Mouse (Mus musculus): Measurements from ENCODE around the gene Il9. TPM values are rescaled to one million over a fixed set of nuclear protein-coding genes. Genes with fewer than 3 reads are reported as not detected.

Gene Il9
- polyA plus RNA-seq, 1 experiment from 2014 or later = not detected

DNA sequence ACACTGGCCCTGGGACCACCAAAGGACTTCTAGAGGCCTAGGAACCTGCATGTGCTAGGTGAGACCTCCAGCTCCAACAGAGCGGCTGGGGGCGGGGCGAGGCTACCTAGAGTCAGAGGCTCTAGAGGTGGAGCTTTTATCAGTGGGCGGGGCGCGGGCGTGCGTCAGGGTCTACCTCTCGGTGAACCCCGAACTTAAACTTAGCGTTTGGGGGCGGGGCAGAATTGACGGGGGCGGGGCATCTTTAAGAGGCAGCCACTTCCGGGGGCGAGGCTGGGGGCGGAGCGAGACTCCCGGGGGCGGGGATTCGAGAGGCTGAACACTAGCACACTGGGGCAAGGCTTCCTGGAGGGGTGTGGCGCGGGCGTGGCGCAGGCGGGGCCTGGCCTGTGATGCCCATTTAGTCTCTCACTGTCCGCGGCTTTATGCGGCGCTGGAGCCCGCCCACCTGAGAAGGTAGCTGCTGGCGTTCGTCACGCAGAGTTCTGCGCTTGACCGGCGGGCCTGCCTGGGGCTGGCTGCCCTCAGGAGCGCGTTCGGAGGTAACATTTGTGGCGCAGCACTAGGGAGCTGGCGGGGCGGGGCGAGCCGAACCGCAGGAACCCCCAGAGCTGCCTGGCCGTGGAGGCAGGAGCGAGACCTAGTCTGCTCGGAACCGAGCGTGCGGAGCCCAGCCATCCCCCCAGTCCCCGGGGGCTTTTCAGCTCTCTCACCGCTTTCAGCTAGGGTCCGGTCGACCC, 40.2 kb upstream of the Il9 start, which contains the start of gene Fbxl21:
TSS of gene Fbxl21 (plus strand) at position 392 of the 740 bp plus-strand sequence.
- H3K4me3 ChIP-seq (ENCODE audit: low read depth, low read length) = peak within 1 kb of the TSS; percentile 61
- peak; percentile 100 for ATAC-seq
- no peaks in the 10 kb centered on the region for H3K27me3 ChIP-seq (ENCODE audit: insufficient read depth, low read length)
- H3K9me3 ChIP-seq (ENCODE audit: low read length) = no peaks in the 10 kb centered on the region
- peak within 1 kb of the TSS; percentile 63 for H3K9ac ChIP-seq (replicated peaks)
- peak within 1 kb of the TSS; percentile 96 for H3K4me2 ChIP-seq (ENCODE audit: low read depth, low read length)
- no peak for TF ChIP-seq CTCF (IDR thresholded peaks at IDR 0.05; ENCODE audit: low read depth)
- no peak for TF ChIP-seq EP300 (IDR thresholded peaks at IDR 0.05; ENCODE audit: low read depth)
- DNase-seq = peak; percentile 96
- peaks cover 6% of the 10 kb centered on the region; the same call in 1 of the 2 replicates for H3K4me1 ChIP-seq (ENCODE audit: insufficient read depth)
- peak within 1 kb of the TSS; percentile 39; the same call in 1 of the 2 replicates for H3K27ac ChIP-seq (ENCODE audit: low read depth)
- no peaks in the 10 kb centered on the region for H3K36me3 ChIP-seq (replicated peaks; ENCODE audit: insufficient read depth, low read length)
- WGBS (ENCODE audit: insufficient replicate concordance) = under 1% methylated on average over 55 of the region's 56 CpGs

DNA sequence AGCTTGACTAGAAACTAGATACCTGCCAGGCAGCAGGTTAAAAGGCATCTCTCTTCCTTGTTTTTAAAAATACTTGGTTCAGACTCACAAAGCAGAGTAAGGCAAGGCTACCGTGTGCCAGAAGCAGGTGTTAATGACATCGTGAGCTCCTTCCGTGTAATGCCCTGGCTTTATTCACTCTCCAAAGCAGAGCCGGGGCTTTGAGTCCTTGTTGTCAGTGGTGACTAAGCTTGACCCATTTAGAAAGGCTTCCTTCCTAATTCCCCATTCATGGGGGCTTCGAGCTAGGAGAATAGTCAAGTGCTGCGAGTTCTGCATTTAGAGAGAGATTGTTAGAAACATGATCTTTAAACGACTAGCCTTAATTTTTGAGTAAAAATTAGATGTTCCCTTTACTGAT, 34.8 kb upstream of the Il9 start:
- Histone ChIP-seq H3K4me1 (ENCODE audit: insufficient read depth) (no peaks in the 10 kb centered on the region), H3K9ac (replicated peaks) (no peak overlapping the region), H3K9me3 (ENCODE audit: low read length) (no peaks in the 10 kb centered on the region), H3K27me3 (ENCODE audit: insufficient read depth, low read length) (no peaks in the 10 kb centered on the region), H3K4me3 (ENCODE audit: low read depth, low read length) (no peak overlapping the region), H3K36me3 (replicated peaks; ENCODE audit: insufficient read depth, low read length) (no peaks in the 10 kb centered on the region), H3K4me2 (ENCODE audit: low read depth, low read length) (no peak overlapping the region), H3K27ac (ENCODE audit: low read depth) (no peak overlapping the region)
- ATAC-seq (no peak), DNase-seq (no peak)
- WGBS (ENCODE audit: insufficient replicate concordance) = 52% methylated on average over 7 of the region's 7 CpGs
- no peak for TF ChIP-seq CTCF (IDR thresholded peaks at IDR 0.05; ENCODE audit: low read depth)
- TF ChIP-seq EP300 (IDR thresholded peaks at IDR 0.05; ENCODE audit: low read depth) = no peak

DNA sequence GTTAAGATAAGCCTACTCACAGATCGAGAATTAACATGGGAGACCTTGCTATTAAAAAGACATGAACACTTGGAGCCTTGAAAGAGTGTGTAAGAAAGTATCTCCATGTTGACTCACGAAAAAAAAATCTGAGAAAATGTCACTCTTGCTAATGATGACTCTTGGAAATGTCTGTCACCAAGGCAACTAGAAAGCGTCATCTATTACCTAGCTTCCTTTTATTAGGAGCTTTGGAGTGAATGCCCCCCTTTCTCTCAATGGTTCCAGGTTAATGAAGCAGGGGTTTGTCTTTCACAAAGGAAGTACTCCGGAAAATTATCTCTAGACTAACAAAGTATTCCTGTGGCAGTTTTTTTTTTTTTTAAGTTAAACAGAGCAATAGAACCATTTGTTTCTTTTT, 34.3 kb upstream of the Il9 start:
- no peaks in the 10 kb centered on the region for H3K4me1 ChIP-seq (ENCODE audit: insufficient read depth)
- no peak overlapping the region for H3K27ac ChIP-seq (ENCODE audit: low read depth)
- H3K9me3 ChIP-seq (ENCODE audit: low read length) = no peaks in the 10 kb centered on the region
- H3K4me3 ChIP-seq (ENCODE audit: low read depth, low read length) = no peak overlapping the region
- no peak overlapping the region for H3K4me2 ChIP-seq (ENCODE audit: low read depth, low read length)
- ATAC-seq (no peak), DNase-seq (no peak)
- no peaks in the 10 kb centered on the region for H3K36me3 ChIP-seq (replicated peaks; ENCODE audit: insufficient read depth, low read length)
- 62% methylated on average over 4 of the region's 4 CpGs for WGBS (ENCODE audit: insufficient replicate concordance)
- TF ChIP-seq CTCF (IDR thresholded peaks at IDR 0.05; ENCODE audit: low read depth) (no peak), EP300 (IDR thresholded peaks at IDR 0.05; ENCODE audit: low read depth) (no peak)
- no peaks in the 10 kb centered on the region for H3K27me3 ChIP-seq (ENCODE audit: insufficient read depth, low read length)
- H3K9ac ChIP-seq (replicated peaks) = no peak overlapping the region

DNA sequence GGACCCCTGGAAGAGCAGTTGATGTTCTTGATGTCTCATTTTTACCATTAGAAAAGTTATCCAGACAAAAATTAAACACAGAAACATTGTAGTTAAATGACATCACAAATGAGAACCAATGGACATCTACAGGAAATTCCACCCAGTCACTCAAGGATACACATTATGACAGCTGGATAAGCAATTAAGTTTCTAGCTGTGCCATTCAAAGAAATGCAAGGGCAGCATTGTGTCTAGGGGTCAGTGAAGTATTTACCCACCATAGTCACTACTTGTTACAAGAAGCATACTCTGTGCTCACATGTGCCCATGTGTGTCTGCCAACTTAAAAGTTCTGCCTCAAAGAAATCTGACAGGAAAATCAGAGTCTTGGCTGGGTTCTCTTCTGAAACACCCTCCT, 31.5 kb upstream of the Il9 start:
- Histone ChIP-seq H3K36me3 (replicated peaks; ENCODE audit: insufficient read depth, low read length) (no peaks in the 10 kb centered on the region), H3K4me2 (ENCODE audit: low read depth, low read length) (no peak overlapping the region), H3K27me3 (ENCODE audit: insufficient read depth, low read length) (no peaks in the 10 kb centered on the region), H3K4me3 (ENCODE audit: low read depth, low read length) (no peak overlapping the region), H3K4me1 (ENCODE audit: insufficient read depth) (no peaks in the 10 kb centered on the region), H3K27ac (ENCODE audit: low read depth) (no peak overlapping the region), H3K9ac (replicated peaks) (no peak overlapping the region), H3K9me3 (ENCODE audit: low read length) (no peaks in the 10 kb centered on the region)
- TF ChIP-seq CTCF (IDR thresholded peaks at IDR 0.05; ENCODE audit: low read depth) = no peak
- TF ChIP-seq EP300 (IDR thresholded peaks at IDR 0.05; ENCODE audit: low read depth) = no peak
- DNase-seq = no peak
- ATAC-seq = no peak

DNA sequence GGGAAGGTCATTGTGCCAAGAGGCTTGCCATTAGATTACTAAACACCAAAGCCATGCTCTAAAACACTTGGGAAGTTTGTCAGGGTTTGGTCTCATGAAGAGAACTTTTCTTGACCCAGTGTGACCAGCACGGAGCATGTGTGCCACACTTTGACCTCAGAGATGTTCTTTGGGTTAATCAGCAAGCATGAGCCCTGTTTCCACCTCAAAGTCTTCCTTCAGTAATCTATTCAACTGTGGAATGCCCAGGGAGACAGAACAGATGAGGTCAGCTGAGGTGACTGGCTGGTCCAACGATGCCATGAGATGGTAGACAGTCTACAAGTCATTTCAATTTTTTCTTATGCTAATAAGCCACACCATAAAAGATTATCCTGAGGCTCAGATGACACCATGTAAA, 27.8 kb upstream of the Il9 start:
- DNase-seq (no peak), ATAC-seq (no peak)
- no peaks in the 10 kb centered on the region for H3K27me3 ChIP-seq (ENCODE audit: insufficient read depth, low read length)

DNA sequence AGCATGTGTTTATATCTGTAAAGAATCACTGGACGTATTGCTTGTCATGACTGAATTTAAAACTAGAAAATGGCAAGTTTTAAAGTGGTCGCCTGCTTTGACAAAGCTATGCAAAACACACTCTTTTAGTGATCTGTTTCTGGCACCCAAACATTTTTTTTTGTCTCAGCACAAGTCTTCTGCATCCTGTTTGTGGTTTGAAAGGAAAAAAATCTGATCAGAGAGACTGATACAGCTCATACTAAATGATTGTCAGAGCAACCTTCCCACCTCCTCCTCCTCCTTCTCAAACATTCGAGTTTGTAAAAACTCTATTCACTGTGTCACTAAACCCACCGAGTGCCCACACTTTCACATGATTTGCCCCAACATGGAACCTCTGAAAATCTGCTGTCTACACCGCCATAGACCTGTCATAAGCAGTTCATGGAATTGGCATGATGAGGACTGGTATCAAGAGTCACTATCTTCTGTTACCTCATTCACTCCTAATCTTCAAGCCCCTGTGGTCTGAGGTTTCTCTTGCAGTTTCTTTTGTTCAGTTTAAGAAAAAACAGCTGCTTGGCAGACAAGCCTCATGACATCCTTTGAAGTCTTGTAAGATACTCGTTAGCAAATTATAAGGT, 24.9 kb upstream of the Il9 start:
- H3K4me3 ChIP-seq (ENCODE audit: low read depth, low read length) = no peak overlapping the region
- DNase-seq (no peak), ATAC-seq (no peak)
- no peaks in the 10 kb centered on the region; the same call in 1 of the 2 replicates for H3K9me3 ChIP-seq (ENCODE audit: low read length)
- no peaks in the 10 kb centered on the region for H3K27me3 ChIP-seq (ENCODE audit: insufficient read depth, low read length)
- no peak overlapping the region for H3K27ac ChIP-seq (ENCODE audit: low read depth)
- WGBS (ENCODE audit: insufficient replicate concordance) = 43% methylated on average over 6 of the region's 6 CpGs
- H3K4me1 ChIP-seq (ENCODE audit: insufficient read depth) = no peaks in the 10 kb centered on the region
- no peak overlapping the region for H3K4me2 ChIP-seq (ENCODE audit: low read depth, low read length)
- TF ChIP-seq EP300 (IDR thresholded peaks at IDR 0.05; ENCODE audit: low read depth) (no peak), CTCF (IDR thresholded peaks at IDR 0.05; ENCODE audit: low read depth) (no peak)
- H3K9ac ChIP-seq (replicated peaks) = no peak overlapping the region
- no peaks in the 10 kb centered on the region for H3K36me3 ChIP-seq (replicated peaks; ENCODE audit: insufficient read depth, low read length)

More for the DNA sequence above, 27.8 kb upstream of the Il9 start:
- Histone ChIP-seq H3K9me3 (ENCODE audit: low read length) (no peaks in the 10 kb centered on the region; the same call in 1 of the 2 replicates), H3K27ac (ENCODE audit: low read depth) (no peak overlapping the region), H3K4me3 (ENCODE audit: low read depth, low read length) (no peak overlapping the region), H3K36me3 (replicated peaks; ENCODE audit: insufficient read depth, low read length) (no peaks in the 10 kb centered on the region), H3K4me1 (ENCODE audit: insufficient read depth) (no peaks in the 10 kb centered on the region), H3K4me2 (ENCODE audit: low read depth, low read length) (no peak overlapping the region), H3K9ac (replicated peaks) (no peak overlapping the region)
- 72% methylated on average over 2 of the region's 2 CpGs for WGBS (ENCODE audit: insufficient replicate concordance)
- TF ChIP-seq EP300 (IDR thresholded peaks at IDR 0.05; ENCODE audit: low read depth) (no peak), CTCF (IDR thresholded peaks at IDR 0.05; ENCODE audit: low read depth) (no peak)

Measured in liver, postnatal 0 days (tissue).